In genomic region chr11:80154501-80154900, GRCm38 (mm10) we compare ENCODE assay signal across 8 mouse cellular contexts. TPM values are rescaled to one million over a fixed set of nuclear protein-coding genes. Genes with fewer than 3 reads are reported as not detected.
DNase-seq lines count a peak whose midpoint lies in the region; ATAC-seq and TF ChIP-seq lines count a peak whose summit lies in the region.

No protein-coding gene starts in this region.

- no peaks in the 10 kb centered on the region for H3K9me3 ChIP-seq in liver, embryonic 12.5 days (replicated peaks)

- intact Hi-C loops in heart, adult 2 months (cut with DNase I), result no loop called here

- H3K4me3 ChIP-seq in heart, adult 2 months, result peak overlapping the region; percentile 74
- peak overlapping the region; percentile 63 for H3K4me3 ChIP-seq in liver, embryonic 12.5 days

- peak overlapping the region; percentile 72 for H3K27ac ChIP-seq in heart, adult 2 months
- H3K27ac ChIP-seq in liver, embryonic 12.5 days, result no peak overlapping the region

- ATAC-seq in liver, embryonic 12.5 days, result no peak; the same call in 1 of the 2 replicates

- TF ChIP-seq EP300 in heart, adult 2 months (IDR thresholded peaks at IDR 0.05; ENCODE audit: insufficient read depth, low read depth, low read length), result no peak

- DNase-seq in heart, adult 2 months, result no peak
- DNase-seq in heart, adult 8-10 months (ENCODE audit: low spot score), result no peak
- peak; percentile 12 for DNase-seq in thymus, postnatal 14 days
- DNase-seq in thymus, postnatal 0 days (ENCODE audit: low spot score), result no peak
- no peak for DNase-seq in cerebellum, postnatal 36 days
- no peak for DNase-seq in cerebellum, postnatal 10 days
- no peak for DNase-seq in frontal cortex, postnatal 36 days (ENCODE audit: low spot score in 2 of 2)

- no peaks in the 10 kb centered on the region for H3K36me3 ChIP-seq in heart, adult 2 months (ENCODE audit: control insufficient read depth, insufficient read depth, low read length)
- no peaks in the 10 kb centered on the region for H3K36me3 ChIP-seq in liver, embryonic 12.5 days

- TF ChIP-seq POLR2A in heart, adult 2 months (IDR thresholded peaks at IDR 0.05; ENCODE audit: insufficient read depth, low read depth, low read length), result no peak

- H3K9ac ChIP-seq in heart, adult 2 months (ENCODE audit: low read depth, low read length), result peak overlapping the region; percentile 76
- peak overlapping the region; percentile 70 for H3K9ac ChIP-seq in liver, embryonic 12.5 days

- H3K4me2 ChIP-seq in liver, embryonic 12.5 days, result peak overlapping the region; percentile 92

- H3K27me3 ChIP-seq in heart, adult 2 months (ENCODE audit: control insufficient read depth, insufficient read depth, low read length), result no peaks in the 10 kb centered on the region
- peaks cover 50% of the 10 kb centered on the region for H3K27me3 ChIP-seq in liver, embryonic 12.5 days (replicated peaks)

- no peak for TF ChIP-seq CTCF in heart, adult 2 months (IDR thresholded peaks at IDR 0.05)

- WGBS in heart, adult 2 months, result 32% methylated on average over 25 of the region's 25 CpGs
- WGBS in liver, embryonic 12.5 days (ENCODE audit: insufficient replicate concordance), result 28% methylated on average over 25 of the region's 25 CpGs

- peaks cover 1% of the 10 kb centered on the region; the same call in 1 of the 2 replicates for H3K4me1 ChIP-seq in heart, adult 2 months (ENCODE audit: control insufficient read depth, insufficient read depth, low read length)
- H3K4me1 ChIP-seq in liver, embryonic 12.5 days, result peaks cover 16% of the 10 kb centered on the region

- H3K79me2 ChIP-seq in heart, adult 2 months (replicated peaks; ENCODE audit: control insufficient read depth, insufficient read depth, low read length), result no peaks in the 10 kb centered on the region

RNA-seq across cellular contexts. Expression of gene Adap2, which starts 0.6 kb away (rescaled TPM):
- 10 to 100 TPM; 10.5 to 11.0 TPM for total RNA-seq in heart, adult 2 months (2021)
- polyA plus RNA-seq in heart, adult 2 months (2012; rRNA removed), result 5.5 and 8.1 TPM in 2 replicates
- 10 to 100 TPM in 2 of 4 experiments, 1 to 10 TPM in 2; 8.3 to 12.5 (median 9.9) TPM for total RNA-seq in heart, adult 8-10 months (2022)
- 3.2 and 4.1 TPM in 2 replicates for polyA plus RNA-seq in thymus, postnatal 0 days (2015; fragmentation: Nextera tagmentation; extraction: Ambion mirVana)
- polyA plus RNA-seq in liver, embryonic 12.5 days (2016; fragmentation: Nextera tagmentation; extraction: Ambion mirVana), result 2.7 and 2.8 TPM in 2 replicates

RNA-seq across cellular contexts. Expression of gene Tefm, which starts 12.5 kb away (rescaled TPM):
- 10 to 100 TPM; 24.4 to 28.7 TPM for total RNA-seq in heart, adult 2 months (2021)
- 14.7 and 21.3 TPM in 2 replicates for polyA plus RNA-seq in heart, adult 2 months (2012; rRNA removed)
- total RNA-seq in heart, adult 8-10 months (2022), result 10 to 100 TPM; 30.1 to 36.3 (median 33.2) TPM
- 39.2 and 41.0 TPM in 2 replicates for polyA plus RNA-seq in thymus, postnatal 0 days (2015; fragmentation: Nextera tagmentation; extraction: Ambion mirVana)
- 18.2 and 22.4 TPM in 2 replicates for polyA plus RNA-seq in liver, embryonic 12.5 days (2016; fragmentation: Nextera tagmentation; extraction: Ambion mirVana)

RNA-seq across cellular contexts. Expression of gene Rnf135, which starts 29.1 kb away (rescaled TPM):
- 1 to 10 TPM; 4.4 to 4.6 TPM for total RNA-seq in heart, adult 2 months (2021)
- polyA plus RNA-seq in heart, adult 2 months (2012; rRNA removed), result 5.4 and 6.3 TPM in 2 replicates
- 1 to 10 TPM; 5.8 to 6.0 (median 5.9) TPM for total RNA-seq in heart, adult 8-10 months (2022)
- 7.7 and 8.2 TPM in 2 replicates for polyA plus RNA-seq in thymus, postnatal 0 days (2015; fragmentation: Nextera tagmentation; extraction: Ambion mirVana)
- polyA plus RNA-seq in liver, embryonic 12.5 days (2016; fragmentation: Nextera tagmentation; extraction: Ambion mirVana), result 4.2 and 5.0 TPM in 2 replicates

RNA-seq across cellular contexts. Expression of gene Rhot1, which starts 54.3 kb away (rescaled TPM):
- 10 to 100 TPM; 57.2 to 60.7 TPM for total RNA-seq in heart, adult 2 months (2021)
- polyA plus RNA-seq in heart, adult 2 months (2012; rRNA removed), result 38.7 and 69.5 TPM in 2 replicates
- 10 to 100 TPM; 52.5 to 66.9 (median 60.3) TPM for total RNA-seq in heart, adult 8-10 months (2022)
- 40.3 and 42.8 TPM in 2 replicates for polyA plus RNA-seq in thymus, postnatal 0 days (2015; fragmentation: Nextera tagmentation; extraction: Ambion mirVana)
- polyA plus RNA-seq in liver, embryonic 12.5 days (2016; fragmentation: Nextera tagmentation; extraction: Ambion mirVana), result 36.7 and 36.9 TPM in 2 replicates
